Mouse (Mus musculus): Measurements from ENCODE around the gene Hsd17b11. TPM values are rescaled to one million over a fixed set of nuclear protein-coding genes. Genes with fewer than 3 reads are reported as not detected.
A peak's percentile ranks its signal among the peaks of the same experiment; 100 is the strongest.

Hsd17b11 gene
- total RNA-seq (2017) = 90.1 to 135 TPM (median 123 TPM) in 3 replicates

DNA sequence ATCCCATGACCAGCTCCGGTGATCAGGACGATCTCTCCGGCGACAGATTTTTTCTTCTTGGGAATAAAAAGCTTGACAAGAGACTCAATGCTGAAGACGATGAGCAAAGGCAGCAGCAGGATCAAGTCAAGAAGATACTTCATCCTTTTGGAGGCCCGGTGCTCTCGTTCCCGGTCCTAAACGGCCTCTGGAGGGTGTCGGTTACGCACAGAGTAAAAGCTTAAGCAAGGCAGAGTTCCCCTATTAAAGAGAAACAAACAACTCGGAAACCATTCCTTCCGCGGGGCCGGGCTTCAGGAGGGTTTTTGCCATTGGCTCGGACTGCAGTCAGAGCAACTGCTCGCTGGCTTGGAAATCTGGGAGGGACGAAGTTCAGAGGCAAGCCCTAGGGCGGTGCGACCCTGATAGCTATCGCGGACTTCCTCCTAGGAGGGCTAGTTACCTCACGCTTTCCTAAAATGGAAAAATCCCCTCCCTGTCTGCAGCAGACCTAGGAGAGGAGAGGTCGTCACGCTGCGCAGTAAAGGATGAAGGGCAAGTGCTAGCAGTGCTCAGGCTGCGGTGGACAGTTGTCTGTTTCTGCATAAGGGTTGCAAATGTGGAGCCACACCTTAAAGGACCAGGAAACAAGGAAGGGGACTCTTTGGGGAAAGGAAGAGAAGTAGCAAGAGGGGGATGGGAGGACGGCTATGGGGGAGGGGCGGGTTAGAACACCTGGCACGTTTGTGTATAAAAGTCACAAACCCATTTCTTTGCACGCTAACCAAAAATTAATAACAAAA is at the start of gene Hsd17b11:
TSS of gene Hsd17b11 (minus strand) at position 323 of the 782 bp plus-strand sequence.
- ATAC-seq (replicated peaks; ENCODE audit: insufficient number of reproducible peaks, low FRiP score, low TSS enrichment, poor library complexity, severe bottlenecking) = peak; percentile 77

DNA sequence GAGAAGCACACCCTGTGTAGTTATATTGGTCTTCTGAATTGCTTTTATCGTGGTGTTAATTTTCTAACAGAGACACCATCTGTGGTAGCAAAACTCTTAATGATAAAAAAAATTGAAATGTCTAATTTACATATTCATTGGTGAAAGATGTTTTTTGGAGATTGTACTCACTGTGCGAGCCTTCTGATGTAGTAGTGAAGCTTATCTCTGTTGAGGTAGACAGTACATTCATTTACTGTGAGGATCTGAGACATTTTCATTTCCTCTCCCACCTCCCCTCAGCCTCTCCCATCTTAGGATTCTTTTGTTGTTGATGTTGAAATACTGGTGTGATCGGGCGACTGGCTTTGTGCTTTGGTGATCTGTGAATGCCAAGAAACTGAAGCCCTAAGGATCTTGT is 49.3 kb upstream of the Hsd17b11 start:
- ATAC-seq (replicated peaks; ENCODE audit: insufficient number of reproducible peaks, low FRiP score, low TSS enrichment, poor library complexity, severe bottlenecking) = no peak

DNA sequence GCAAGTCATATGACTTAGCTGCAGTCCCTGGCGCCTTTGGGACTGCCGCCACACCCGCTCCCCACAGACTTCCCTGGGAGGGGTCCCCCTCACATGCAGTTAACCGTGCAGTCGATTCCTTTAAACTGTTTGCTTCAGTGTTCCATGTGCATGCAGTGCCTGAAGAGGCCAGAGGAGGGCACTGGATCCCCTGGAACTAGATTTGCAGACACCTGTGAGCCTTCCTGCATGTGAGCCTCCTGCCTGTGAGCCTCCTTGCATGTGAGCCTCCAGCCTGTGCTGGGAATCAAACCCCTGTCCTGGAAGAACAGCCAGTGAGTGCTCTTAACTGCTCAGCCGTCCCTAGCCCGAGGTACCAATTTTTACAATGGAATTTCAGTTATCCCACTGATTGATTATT is 47.0 kb upstream of the Hsd17b11 start:
- no peak for ATAC-seq (replicated peaks; ENCODE audit: insufficient number of reproducible peaks, low FRiP score, low TSS enrichment, poor library complexity, severe bottlenecking)

DNA sequence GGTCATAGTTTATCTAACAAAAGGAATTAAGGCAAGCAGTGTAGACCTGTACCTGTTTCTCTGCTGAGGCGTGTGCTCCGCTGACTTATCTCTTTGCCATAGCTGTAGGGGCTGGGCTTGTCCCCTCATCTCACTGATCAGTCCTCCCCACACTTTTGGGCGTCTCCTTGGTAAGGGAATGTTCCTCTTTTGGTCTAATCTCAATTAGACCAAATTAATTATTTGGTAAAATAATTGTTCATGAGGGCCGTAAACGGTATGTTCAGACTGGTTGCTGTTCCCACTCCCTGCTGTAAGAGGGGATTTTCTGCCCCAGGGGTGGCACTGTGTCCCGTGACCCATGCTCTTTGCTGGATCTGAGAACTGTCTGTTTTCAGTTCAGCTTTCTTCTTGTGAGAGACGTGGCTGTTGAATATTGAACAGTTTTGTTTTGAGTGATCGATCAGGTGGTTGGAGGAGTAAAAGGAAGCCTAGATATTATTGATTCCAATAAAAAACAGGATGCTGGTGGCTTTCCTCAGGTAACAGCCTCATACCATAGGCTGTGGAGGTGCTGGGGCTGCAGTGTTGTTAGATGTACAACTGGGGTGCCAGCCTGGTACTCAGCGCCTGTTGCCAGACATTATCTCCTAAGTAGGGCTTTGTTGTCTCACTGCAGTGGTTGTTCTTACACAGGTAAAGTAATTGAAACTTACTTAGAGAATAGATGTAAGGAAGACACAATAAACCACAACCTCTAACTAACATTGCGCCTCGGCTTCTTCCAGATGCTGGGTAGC is 41.2 kb upstream of the Hsd17b11 start:
- ATAC-seq (replicated peaks; ENCODE audit: insufficient number of reproducible peaks, low FRiP score, low TSS enrichment, poor library complexity, severe bottlenecking) = no peak

DNA sequence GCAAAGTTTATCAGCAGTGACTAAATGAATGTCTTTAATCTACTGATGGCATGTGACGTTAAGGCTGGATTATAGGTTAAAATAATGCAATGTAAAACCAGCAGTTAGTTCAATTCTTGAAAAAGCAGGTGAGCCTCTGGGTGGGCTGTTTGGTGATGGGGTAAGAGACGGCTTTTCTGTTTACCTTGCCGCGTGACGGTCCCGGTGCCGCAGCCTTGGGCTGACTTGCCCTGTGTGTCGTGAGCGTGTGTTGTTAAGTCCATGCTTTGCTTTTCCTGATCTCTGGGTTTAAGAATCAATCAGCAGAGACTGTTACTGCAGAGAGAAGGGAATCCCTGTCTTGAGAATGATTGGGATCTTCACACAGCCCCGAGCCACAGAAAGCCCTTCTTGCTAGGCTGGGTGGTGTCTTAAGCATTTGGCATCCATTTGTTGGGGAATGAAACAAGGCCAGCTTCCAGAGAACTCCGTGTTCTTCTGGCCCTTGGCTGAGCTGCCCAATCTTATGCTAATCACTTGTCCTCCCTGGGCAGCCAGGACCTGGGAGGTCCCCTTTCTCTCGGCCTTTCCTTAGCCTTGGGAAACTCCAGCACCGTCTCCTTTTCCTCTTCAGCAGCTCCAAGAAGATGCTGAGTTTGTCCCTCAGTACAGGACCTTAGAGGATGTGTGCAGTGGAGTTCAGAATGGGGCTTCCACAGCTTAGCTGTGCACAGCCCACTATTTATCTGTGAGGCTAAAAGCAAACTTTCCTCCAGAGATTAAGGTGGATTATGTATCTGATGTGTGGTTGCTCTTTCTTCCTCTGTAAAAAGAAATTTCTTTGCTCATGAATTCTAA is 40.4 kb upstream of the Hsd17b11 start:
- ATAC-seq (replicated peaks; ENCODE audit: insufficient number of reproducible peaks, low FRiP score, low TSS enrichment, poor library complexity, severe bottlenecking) = no peak

DNA sequence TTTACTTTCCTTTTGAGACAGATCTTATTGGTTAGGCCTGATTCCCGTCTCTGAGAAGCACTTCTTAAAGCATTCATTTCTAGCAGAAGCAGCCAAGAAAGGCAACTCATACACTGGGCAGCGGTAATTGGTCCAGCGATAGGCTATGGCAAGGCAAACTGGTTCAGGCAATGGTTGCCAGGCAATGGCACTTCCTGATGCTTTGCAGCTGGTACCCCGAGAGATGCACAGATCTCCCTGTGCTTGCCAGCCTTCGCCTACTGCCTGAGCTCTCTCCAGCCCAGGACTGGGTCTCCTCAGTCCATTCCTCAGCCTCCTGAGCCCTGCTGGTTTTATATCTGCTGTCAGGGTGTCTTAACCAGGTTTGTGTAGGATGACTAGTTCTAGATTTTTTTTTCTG is 38.7 kb upstream of the Hsd17b11 start:
- no peak for ATAC-seq (replicated peaks; ENCODE audit: insufficient number of reproducible peaks, low FRiP score, low TSS enrichment, poor library complexity, severe bottlenecking)

DNA sequence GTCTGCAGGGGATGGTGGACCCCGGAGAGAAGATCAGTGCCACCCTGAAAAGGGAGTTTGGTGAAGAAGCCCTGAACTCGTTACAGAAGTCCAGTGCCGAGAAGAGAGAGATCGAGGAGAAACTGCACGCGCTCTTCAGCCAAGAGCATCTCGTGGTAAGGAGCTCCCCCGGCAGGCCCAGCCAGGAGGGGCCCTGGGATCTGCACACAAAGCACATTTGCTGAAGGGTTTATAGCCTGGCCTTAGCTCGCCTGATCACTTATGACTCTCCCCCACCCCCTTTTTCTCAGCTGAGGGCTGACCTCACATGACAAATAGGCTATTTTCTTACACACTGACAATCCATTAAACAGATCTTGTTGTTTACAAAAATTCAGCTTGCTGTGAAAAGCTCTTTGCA is 37.9 kb upstream of the Hsd17b11 start:
- no peak for ATAC-seq (replicated peaks; ENCODE audit: insufficient number of reproducible peaks, low FRiP score, low TSS enrichment, poor library complexity, severe bottlenecking)

DNA sequence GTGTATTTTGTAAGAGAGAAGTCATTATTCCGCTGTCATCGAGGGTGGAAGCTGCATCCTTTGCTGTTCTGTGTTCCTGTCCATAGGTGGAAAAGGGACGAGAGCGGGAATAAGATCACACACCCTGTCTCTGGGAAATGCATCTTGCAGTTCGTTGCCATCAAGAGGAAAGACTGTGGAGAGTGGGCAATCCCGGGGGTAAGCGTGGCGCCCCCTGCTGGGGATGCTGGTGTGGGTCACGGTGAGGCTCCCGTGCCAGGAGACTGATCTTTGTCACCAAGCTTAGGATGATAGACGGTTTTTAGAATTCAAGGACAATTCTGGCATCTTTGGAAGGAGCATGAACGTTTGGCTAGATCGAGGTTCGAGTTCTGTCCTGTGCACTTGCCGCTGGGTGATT is 36.3 kb upstream of the Hsd17b11 start:
- peak; percentile 65; the same call in 1 of the 2 replicates for ATAC-seq (replicated peaks; ENCODE audit: insufficient number of reproducible peaks, low FRiP score, low TSS enrichment, poor library complexity, severe bottlenecking)

DNA sequence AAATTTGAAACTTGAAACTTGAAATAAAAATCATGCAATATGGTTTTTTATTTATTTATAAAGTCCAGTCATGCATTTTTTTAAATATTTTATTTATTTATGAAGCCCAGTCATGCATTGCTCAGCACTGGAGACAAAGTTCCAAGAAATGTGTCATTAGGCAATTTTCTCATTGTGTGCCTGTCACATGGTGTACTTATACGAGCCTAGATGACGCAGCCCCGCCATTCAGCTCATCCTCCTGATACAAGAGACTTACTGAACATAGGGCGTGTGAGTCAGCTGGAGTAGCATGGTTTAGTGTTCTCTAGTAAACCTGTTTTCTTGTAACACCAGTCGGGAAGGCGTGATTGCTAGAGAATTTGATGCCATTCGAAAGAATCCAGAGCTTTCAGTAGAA is 34.6 kb upstream of the Hsd17b11 start:
- ATAC-seq (replicated peaks; ENCODE audit: insufficient number of reproducible peaks, low FRiP score, low TSS enrichment, poor library complexity, severe bottlenecking) = no peak

DNA sequence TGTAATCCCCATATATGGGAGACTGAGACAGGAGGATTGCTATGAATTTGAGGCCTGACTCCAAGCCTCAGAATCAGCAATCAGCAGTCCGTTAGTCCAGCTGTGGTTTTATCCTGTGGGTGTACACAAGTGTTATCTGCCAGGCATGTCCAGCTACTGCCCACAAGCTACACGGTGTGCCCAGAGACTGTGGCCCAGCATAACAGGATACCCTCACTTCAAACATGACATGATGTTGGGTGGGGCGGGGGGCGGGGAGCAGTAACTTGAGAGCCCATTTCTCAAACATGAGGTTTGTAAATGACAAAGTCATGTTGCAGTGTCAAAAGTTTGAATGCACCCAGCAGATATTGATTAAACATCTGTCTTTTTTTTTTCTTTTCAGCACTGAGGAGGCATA is 34.1 kb upstream of the Hsd17b11 start:
- no peak for ATAC-seq (replicated peaks; ENCODE audit: insufficient number of reproducible peaks, low FRiP score, low TSS enrichment, poor library complexity, severe bottlenecking)

DNA sequence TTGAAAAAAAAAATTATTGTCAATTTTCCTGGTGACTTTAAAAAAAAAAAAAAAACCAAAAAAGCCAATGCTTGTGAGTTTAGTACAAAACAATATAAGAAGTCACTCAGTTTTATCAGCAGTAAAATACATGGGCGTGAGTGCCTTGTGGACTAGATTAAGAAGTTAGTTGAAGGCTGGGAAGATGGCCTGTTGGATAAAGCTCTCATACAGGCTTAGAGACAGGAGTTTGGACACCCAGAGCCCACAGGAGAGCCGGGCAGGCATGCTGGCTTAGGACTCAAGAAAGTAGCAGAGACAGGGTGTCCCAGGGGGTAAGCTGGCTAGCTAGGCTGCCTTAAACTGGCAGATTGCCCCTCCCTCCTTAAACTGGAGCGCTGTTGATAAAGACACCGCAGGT is 33.2 kb upstream of the Hsd17b11 start:
- ATAC-seq (replicated peaks; ENCODE audit: insufficient number of reproducible peaks, low FRiP score, low TSS enrichment, poor library complexity, severe bottlenecking) = no peak

DNA sequence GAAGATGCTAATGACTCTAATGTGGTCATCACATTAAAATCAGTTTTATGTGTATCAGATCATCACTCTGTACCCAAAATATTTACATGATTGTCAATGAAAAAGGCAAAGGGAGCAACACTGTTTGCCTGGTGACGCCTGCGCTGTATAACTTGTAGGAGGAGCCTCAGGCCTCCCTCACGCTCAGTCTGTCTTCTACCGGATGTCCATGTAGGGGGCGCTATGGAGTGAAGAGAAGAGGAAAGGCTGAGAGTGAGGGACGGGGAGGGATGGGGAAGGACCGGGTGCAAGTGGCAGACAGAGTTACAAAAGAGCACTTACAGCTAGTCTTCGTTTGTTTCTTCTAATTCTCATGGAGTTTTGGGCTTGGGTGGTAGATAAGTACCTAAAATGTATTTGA is 31.2 kb upstream of the Hsd17b11 start:
- peak; percentile 59; the same call in 1 of the 2 replicates for ATAC-seq (replicated peaks; ENCODE audit: insufficient number of reproducible peaks, low FRiP score, low TSS enrichment, poor library complexity, severe bottlenecking)

DNA sequence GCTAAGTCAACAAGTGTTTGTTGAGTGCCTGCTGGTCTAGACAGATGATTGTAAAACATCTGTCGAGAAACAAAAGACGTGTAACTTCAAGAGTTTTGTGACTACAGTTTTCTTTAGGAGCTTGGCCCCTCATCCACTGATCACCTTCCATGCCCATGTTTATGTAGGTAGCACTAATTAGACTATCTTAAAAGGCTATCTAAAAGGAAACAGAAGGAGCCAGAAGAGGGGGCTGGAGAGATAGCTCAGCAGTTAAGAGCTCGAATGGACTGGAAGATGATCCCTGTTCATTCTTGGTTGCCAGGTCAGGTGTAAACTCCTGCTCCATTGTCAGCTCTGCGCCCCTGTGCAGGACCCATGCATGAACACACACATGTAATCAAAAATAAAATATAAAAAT is 26.4 kb upstream of the Hsd17b11 start:
- no peak for ATAC-seq (replicated peaks; ENCODE audit: insufficient number of reproducible peaks, low FRiP score, low TSS enrichment, poor library complexity, severe bottlenecking)

DNA sequence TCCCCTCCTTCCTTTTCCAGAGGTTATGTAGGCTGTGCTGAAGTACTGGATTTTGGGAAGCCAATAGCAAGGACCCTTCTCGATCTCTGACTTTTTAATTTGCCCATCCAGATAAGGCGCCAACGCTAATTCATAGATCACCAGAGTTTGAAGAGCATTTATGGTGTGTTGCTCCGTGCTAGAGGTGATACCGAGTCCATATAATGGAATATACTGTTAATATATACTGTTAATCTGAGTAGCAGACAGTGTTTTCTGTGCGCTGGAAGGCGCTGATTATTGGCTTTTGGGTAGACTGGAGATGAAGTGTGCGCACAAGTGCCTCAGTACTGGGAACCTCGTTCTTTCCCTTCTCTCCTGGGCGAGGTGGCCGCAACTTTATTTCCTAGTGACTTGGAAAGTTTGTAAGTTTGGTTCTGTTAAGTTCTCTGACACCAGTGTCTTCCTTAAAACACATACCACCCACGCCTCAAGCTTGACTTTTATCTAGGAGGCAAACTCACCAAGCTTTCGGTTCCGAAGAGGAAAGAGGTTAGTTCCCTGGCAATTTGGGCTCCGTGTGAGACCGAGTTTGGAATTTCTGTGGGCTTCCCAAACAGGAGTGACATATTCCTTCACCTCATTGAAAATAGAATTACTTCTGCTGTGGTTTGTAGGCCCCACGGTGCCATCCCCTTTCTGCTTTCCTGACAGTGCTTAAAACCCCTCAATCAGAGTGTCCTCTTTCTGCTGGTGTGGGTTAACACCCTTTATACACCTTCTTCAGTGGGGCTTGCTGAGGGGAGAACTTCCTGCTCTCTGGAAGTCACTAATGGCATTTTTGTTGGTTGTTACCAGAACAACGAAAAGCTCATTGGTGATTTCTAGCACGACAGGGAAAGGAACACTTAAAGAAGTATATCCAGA is 25.7 kb upstream of the Hsd17b11 start:
- ATAC-seq (replicated peaks; ENCODE audit: insufficient number of reproducible peaks, low FRiP score, low TSS enrichment, poor library complexity, severe bottlenecking) = no peak

DNA sequence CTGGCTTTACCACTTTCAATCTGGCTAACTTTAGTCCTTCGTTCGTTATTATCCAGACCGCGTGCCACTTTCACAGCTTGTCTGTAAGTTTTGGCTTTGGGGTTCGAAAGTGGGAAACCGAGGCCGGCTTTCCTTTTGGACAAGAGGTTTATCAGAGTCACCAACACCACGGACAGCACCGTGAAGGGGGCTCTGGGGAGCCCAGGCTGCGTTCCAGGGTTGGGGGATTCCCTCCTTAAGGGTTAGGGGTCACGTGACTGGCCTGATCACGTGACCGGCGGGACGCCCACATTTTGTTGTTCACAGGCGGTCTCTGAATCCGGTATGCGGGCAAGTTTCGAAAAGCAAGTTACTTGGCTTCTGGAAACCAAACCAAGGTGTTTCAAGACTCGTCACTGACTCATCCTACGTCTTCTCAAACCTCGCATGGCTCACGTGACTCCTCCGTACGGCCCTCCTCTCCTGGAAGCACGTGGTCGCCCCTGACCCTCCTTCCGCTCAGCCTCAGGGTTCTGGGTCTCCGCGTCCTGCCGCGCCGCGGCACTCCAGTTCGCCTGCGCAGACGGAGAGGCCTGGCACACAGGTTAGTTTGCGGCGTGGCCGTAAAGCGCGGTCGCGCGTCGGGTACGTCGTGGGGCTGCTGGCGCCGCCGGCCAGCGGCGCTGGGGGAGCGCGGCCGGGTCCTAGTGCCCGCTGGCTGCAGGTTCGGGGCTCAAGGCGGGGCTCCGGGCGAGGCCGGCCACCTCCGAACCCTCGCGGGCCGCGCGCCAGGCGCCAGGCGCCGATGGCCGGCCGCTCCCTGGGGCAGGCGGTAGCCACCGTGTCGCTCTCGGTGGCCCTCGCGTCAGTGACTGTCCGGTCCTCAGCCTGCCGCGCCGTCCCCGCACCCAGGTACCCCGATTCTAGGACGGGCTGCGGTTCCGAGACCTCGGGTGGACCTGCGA is 24.8 kb upstream of the Hsd17b11 start, which contains the start of gene Nudt9:
TSS of gene Nudt9 (plus strand) at position 51 of the 944 bp plus-strand sequence.
- ATAC-seq (replicated peaks; ENCODE audit: insufficient number of reproducible peaks, low FRiP score, low TSS enrichment, poor library complexity, severe bottlenecking) = peak; percentile 92

DNA sequence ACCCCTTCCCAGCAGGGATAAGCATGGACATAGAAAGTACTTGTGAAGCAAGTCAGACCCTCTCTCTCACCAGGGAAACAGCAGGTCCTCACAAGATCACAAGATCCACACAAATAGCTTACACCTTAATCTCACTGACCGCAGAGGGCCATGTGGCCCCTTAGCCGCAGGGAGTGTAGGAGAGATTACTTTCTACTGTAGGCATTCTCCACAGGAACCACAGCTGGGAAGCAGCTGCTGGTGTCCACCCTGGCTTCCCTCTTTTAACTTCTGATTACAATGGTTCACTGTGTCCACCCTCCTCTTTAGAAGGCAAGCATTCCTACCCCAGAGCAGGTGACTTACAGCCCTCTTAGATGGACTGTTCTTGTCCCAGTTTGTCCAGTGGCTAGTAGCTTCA is 22.0 kb upstream of the Hsd17b11 start:
- ATAC-seq (replicated peaks; ENCODE audit: insufficient number of reproducible peaks, low FRiP score, low TSS enrichment, poor library complexity, severe bottlenecking) = no peak

DNA sequence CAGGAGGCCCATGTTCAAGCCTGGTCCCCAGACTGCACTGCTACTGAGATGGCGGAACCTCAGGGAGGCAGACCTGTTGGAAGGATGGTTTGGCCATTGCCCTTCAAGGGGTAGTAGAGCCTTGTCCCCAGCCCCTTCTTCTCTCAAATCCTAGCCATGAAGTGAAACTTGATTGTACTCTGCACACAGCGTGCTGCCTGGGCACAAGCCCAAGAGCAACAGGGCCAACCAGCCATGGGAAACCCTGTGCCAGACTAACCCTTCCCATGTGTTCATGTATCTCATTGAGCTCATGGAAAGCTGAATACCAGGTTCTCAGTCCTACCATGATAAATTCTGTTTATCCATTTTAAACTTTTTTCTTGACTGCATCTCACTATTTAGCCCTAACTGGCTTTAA is 21.2 kb upstream of the Hsd17b11 start:
- ATAC-seq (replicated peaks; ENCODE audit: insufficient number of reproducible peaks, low FRiP score, low TSS enrichment, poor library complexity, severe bottlenecking) = no peak

Measured in monocyte, adult 5-6 weeks (primary cell).